Mouse (Mus musculus) left cerebral cortex, adult 9 months (tissue): Measurements from ENCODE around the gene Pdzd7.

Experiments
- DNase-seq, 2 experiments: peaks; one replicate each; pipeline ENCODE4 v3.0.0; 2022; ENCODE audit warnings: low spot score in 2 of 2

Pdzd7 gene

GRCm38 (mm10) chr19:45012636-45013035 lies 32.9 kb downstream of the Pdzd7 start:
- no peak for DNase-seq

DNA sequence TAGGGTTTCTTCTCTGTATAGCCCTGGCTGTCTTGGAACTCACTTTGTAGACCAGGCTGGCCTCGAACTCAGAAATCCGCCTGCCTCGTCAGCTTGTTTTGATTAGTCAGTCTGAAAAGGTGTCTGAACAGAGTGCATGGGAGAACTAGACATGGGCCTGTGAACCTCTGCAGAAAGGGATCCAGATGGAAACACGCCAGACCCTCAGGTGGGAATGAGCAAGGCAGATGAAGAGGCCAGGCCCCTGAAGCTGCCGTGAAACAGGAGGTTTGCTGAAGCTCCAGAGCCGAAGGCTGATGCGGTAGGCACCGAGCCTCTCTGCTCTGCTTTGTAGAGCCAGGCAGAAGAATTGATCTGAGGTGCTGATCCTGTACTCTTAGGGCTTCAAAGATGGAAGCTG lies 33.3 kb downstream of the Pdzd7 start:
- DNase-seq, result no peak

GRCm38 (mm10) chr19:45010646-45011045 lies 34.9 kb downstream of the Pdzd7 start:
- no peak for DNase-seq

DNA sequence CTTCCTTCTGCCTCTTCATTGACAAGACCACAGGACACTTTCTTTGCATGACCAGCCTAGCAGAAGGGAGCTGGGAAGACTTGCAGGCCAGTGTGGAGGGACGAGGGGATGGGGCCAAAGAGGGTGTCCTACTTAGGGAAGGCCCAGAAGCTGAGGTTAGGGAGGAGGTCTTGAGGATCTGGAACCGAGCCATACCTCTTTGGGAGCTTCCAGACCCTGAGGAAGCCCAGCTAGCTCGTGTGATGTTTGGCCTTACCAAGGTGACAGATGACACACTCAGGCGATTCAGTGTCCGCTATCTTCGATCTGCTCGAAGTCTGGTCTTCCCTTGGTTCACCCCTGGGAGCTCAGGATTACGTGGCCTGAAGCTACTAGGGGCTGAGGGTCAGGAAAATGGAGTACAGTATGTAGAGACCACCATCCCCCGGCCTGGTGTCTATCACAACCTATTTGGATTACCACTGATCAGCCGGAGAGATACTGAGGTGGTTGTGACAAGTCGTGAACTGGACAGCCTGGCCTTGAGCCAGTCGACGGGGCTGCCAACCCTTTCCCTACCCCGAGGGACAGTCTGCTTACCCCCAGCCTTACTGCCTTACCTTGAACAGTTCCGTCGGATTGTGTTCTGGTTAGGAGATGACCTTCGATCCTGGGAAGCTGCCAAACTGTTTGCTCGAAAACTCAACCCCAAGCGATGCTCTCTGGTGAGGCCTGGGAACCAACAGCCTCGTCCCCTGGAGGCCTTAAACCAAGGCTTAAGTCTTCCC lies 37.9 kb downstream of the Pdzd7 start:
- no peak for DNase-seq

DNA sequence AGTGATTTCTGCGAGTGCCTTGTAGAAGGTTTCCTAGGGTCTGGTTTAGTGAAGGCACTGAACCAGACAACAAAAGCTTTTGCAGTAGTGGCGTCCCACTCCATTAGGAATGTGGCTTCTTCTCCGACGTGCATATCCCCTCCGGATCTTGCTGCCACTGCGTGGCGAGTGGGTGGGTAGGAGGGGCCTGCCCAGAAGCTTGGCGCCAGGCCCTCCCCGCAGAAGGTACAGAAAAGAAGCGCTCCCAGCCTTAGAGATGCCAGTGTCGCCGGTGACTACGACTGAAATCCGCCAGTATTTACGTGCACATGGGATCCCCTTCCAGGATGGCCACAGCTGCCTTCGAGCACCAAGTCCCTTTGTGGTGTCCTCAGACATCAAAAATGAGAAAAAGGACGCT lies 38.5 kb downstream of the Pdzd7 start:
- DNase-seq, result no peak

DNA sequence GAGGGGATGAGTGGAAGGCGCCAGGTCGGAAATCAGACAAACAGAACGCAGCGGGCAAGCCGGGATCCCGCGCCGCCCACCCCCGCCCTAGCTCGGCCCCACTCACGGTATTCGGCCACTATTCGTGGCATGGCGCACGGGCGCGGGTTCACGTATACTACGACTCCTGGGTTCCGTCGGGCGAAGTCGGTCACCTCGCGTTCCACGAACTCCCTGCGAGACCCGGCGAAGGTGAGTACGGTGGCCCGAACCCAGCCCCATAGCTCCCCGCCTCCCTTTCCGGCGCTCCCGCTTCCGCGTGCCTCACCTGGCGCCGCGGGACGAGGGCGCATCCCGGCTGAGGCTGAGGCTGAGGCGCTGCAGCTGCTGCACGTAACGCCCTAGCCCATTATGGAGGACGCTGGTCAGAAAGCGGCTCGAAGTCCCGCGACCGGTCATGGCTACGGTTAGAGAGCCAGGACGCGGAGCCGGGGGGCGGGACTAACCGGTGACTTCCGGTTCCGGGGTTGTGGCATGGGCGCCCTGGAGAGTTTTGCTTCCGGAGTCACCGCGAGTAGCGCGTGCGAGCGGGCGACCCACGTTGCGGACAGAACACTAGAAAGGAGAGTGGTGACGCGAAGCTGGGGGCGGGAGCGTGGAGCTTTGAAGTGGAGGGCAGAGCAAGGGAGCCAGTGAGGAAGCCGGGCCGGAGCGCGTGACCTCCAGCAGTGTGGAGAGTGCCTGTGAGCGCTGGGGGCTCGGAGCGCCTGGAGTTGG lies 39.4 kb downstream of the Pdzd7 start, which contains the start of gene Mrpl43:
TSS of gene Mrpl43 (minus strand) at position 486 of the 756 bp plus-strand sequence.
- DNase-seq, result peak; percentile 91 to 96

DNA sequence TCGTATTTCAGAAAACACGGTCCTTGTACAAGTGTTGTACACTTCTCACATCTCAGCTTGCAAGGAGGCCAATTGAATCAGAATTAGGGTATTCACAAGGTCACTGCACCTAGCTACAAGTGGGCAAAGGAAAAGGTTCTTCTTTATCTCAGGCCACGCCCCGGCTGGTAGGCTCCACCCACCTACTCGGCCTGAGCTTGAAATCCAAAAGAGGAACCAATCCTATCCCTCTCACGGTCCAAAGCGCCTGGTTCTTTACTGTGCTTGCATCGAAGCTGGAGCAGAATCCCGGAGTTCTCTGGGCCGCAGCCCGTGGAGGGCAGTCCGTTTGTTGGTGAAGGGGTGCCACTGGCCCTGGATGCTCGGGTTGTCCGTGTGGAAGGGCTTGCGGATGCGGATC lies 40.1 kb downstream of the Pdzd7 start, which contains the start of gene Twnk:
TSS of gene Twnk (plus strand) at position 220 of the 400 bp plus-strand sequence.
- DNase-seq, result no peak

GRCm38 (mm10) chr19:45003740-45004516 lies 41.6 kb downstream of the Pdzd7 start:
- DNase-seq, result no peak

DNA sequence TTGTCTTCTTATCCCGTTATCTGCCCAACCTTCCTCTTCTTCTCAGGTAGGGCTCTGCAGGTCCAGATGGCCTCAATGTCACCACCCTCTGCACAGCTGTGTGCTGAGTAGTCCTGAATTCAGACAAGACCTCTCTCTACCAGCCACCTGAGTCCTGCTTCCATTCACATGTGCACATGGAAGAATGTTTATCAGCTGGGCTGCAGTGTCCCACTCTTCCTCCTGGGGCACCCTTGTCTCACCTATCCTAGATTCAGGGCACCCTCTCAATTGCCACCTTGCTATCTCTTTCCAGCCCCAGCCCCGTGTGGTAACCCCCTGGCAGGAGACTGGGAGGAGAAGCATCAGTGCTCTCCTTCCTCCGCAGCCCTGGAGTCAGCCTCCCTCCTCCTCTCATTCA lies 43.2 kb downstream of the Pdzd7 start:
- no peak for DNase-seq

DNA sequence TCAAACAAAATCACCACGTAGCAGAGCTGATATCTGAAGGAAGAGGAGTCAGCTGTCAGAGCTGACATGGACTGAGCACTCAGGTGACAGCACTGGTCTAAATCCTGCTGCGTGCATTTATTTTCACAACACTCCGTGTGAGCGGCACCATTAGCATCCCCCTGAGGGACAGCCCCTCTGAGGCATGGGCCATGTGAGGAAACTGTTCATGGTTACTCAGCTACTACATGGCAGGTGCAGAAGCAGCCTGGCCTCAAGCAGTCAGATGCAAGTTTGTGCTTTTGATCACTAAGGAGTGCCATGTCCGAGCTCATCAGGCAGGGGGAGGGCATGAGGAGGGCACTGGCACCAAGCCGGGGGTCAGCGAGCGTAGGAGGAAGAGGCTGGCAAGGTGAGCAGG lies 45.9 kb downstream of the Pdzd7 start:
- no peak for DNase-seq

DNA sequence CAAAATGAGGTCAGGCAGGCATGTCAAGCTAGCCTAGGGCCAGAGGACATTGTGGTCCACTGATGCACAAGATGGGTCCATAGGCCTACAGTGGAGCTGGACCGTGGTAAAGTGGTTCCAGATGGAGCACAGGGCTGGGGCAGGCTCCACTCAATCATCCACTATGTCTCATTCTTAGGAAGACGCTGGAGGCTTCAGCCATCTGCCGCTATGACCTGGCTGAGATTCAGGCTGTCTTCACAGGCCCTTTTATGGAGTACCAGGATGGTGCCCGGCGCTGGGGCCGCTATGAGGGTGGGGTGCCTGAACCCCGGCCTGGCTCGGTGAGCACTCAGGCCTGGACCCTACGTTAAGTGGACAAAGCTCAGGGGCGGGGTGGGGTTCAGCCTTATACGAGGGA lies 47.7 kb downstream of the Pdzd7 start:
- no peak for DNase-seq

GRCm38 (mm10) chr19:44992712-44993111 lies 52.8 kb downstream of the Pdzd7 start:
- DNase-seq, result no peak

- DNase-seq, result no peak
Measured at GRCm38 (mm10) chr19:44992246-44992645, 53.3 kb downstream of the Pdzd7 start.

DNA sequence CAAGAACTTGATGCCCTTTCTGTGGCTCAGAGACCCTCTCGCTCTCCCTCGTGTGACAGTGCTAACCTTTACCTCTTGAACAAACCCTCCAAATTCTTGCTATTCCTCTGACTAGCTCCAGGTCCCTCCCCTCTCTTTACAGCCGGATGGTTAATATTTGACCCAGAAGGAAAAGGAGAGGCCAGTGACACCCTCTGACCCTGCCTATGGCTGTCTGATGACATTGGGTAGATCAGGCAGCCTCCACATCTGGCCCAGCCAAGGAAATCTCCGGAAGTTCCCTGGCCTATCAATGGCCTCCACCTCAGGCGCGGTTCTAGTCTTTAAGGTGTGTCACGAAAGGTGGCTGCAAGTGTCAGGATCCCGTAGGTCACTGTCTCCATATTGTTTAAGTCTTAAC lies 54.5 kb downstream of the Pdzd7 start:
- no peak for DNase-seq

GRCm38 (mm10) chr19:44989567-44990495 lies 55.7 kb downstream of the Pdzd7 start:
- DNase-seq, result no peak

DNA sequence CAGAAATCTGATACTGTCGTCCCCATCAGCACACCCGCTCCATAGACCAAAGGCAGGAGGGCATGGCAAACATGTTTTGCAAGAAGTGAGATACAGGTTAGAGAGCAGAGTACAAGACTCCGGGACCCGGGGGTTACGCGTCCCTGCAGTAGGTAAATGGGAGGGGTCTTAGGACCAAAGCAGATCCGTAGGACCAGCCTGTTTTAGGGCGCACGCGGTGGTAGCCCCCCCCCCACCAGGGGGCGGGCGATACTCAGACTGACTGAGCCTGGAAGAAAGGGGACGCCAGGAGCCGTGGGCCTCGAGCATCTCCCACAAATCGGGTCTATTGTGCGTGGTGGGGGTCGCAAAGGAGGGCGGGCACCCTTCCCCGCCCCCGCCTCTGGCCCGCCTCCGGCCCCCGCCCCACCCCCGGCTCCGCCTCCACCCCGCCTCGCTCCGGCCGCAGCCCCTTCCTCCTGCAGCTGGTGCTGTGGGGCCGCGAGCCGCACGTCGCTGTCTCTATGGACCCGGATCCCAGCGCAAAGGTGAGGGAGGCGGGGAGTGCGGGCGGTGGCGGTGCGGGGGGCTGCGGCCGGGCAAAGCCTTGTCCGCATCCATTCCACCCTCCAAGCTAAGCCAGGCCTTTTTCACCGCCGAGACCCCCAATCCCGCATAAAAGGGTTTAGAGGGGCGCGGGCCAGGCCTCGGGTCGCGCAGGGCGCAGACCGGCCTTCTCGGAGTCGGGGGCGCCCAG lies 56.5 kb downstream of the Pdzd7 start, which contains the start of gene Sema4g:
TSS of gene Sema4g (plus strand) at position 271 of the 736 bp plus-strand sequence.
- DNase-seq, result no peak

DNA sequence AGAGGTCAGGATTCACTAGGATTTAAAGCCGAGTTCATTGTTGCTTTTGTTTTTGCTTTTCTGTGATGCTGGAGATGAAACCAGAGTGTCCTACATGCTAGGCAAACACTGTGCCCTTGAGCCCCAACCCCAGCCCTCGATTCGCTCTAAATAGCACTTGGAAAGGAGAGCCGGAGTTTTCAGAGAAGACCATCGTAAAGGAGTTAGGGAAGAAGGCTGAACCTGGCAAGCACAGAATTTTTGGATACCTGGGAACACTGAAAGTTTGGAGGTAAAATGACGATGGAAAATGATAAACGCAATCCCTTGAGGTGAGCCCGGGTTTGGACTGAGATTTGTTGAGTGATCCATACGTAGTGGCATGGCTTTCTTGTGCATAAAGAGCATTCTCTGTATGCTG lies 57.2 kb downstream of the Pdzd7 start:
- DNase-seq, result no peak

- DNase-seq, result peak in 1 of 2 experiments; percentile 72
Measured at GRCm38 (mm10) chr19:44987851-44988250, 57.7 kb downstream of the Pdzd7 start.

- DNase-seq, result no peak
Measured at GRCm38 (mm10) chr19:44987004-44987403, 58.5 kb downstream of the Pdzd7 start.
